Mouse (Mus musculus): ENCODE measurements around the gene Usp21.
"Not testable (repeated sequence)": the region's sequence is repeated elsewhere in the genome, so short reads cannot be mapped to it uniquely, and the experiment has no call there.

The Usp21 gene

DNA sequence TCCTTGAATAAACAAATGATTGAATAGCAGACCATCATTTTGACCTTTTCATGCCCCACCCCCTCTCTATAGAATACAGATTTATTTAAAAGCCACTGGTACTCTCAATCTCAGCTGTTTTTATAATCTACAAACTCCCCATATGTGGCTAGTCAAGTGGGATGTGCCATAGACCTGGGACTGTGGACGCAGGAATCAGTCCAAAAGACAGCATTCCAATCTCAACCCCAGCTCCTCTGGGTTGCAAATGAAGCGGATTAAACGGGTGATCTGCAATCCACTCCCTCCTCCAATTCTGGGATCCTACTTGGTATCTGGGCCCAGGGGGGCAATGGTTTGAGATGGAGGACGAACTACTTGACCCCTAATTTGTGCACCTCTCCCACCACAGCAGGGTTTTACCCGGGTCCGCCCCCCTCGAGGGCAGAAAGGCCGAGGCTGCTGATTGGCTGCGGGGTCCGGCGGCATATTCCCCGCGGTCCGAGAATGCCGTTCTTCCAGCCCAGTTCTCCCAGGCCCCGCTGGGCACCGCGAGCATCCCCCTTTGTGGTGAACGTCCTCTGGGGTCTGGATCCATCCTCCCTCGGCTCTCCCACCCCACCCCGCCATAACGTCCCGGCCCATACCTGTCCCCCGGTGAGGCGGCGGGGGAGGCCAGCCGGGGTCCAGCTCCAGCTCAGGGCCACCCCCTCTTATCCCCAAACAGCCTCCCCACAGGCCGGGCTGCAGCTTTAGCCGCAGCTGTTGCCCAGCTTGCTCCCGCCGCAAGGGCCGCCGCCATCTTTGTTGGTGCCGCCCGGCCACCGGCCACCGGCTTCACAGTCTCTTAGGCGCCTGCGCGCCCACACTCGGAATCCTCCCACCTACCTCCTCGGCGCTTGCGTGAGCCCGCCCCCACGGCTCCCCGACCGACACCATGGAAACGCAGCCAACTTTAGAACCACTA lies at the start of gene Usp21:
Gene Usp21 (minus strand): TSS at position 856 of the 946 bp plus-strand sequence.
- peak; percentile 94 for DNase-seq (ENCODE audit: low spot score in 2 of 2)

DNA sequence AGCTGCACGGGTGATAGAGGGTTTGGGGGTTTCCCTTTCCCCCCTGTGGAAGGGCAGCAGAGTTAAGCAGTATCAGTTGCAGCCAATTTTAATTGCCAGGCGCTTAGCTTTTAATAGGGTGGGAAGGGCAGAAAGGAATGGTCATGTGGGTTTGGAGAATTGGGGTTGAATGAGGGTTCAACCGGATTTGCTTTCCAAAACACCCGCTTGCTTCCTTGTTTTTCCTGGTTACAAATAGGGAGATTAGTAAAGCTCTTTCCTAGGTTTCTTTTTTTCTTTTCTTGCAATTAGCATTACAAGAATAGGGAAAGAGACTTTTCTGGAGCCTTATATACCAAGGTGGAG lies 42.4 kb upstream of the Usp21 start:
- DNase-seq (ENCODE audit: low spot score in 2 of 2), result no peak

DNA sequence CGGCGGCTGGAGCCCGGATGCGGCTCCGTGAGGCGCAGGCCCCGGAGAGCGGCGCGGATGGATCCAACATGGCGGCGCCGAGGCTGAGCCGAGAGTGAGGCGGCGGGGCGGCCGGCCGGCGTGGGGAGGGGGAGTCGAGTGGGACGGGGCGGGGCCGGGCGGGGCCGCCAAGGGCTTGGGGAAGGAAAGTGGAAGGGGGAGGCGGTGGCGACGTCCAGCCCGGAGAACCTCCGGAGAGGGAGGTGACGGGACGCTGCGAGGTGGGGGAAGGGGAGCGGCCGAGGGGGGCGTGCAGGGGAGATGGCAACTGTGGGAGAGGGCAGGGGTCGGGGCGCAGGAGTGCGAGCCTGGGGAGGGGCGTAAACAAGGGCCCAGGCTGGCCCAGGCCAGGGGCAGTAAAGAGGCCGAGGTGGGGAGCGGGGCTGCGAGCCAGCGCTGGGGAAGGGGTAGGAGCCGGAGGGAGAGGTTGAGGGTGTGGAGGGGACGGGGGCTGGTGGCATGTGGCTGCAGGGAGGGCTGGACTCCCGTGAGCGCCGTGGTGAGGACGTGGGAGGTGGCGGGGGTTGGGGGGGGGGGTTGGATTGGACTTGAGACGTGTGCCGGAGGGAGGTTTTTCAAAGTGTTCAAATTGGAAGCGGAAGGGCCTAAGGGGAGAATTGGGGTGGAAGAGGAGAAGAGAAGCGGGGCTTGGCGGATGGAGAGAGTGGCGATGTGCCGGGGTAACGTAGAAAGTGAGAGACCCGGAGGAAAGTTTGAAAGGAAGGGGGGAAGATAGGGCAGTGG lies 41.8 kb upstream of the Usp21 start:
- peak in 1 of 2 experiments; percentile 61 for DNase-seq (ENCODE audit: low spot score in 2 of 2)

DNA sequence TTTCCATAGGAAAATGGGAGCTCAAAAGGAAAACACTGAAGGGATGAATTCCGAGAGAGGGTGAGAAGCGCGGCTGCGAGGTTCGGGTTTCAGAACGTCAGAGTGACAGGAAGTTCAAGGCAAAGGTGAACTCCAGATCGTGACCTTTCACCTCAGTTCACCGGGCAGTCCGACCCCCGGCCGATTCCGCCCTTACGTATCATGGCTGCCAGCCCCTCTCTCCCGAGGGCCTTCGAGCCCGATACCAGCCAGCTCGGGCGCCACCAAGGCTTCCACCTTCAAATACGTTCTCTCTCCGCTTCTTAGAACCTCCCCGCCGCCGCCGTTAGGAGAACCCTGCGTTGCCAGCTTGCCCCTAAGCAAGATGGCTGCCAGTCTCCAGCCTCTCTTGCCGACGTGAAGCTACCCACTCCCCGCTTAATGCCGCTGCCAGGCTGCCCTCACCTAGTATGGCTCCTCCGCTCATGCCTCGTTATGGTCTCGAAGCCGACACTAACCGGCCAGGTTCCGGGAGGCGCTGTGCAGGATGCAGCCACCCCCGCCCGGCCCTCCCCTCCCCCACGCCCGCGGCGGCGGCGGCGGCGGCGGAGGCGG lies 41.1 kb upstream of the Usp21 start, which contains the start of gene Dedd:
Gene Dedd (plus strand): TSS at position 307 of the 594 bp plus-strand sequence.
- DNase-seq (ENCODE audit: low spot score in 2 of 2), result peak; percentile 92 to 93

GRCm38 (mm10) chr1:171328244-171328643 lies 40.5 kb upstream of the Usp21 start:
- no peak for DNase-seq (ENCODE audit: low spot score in 2 of 2)

DNA sequence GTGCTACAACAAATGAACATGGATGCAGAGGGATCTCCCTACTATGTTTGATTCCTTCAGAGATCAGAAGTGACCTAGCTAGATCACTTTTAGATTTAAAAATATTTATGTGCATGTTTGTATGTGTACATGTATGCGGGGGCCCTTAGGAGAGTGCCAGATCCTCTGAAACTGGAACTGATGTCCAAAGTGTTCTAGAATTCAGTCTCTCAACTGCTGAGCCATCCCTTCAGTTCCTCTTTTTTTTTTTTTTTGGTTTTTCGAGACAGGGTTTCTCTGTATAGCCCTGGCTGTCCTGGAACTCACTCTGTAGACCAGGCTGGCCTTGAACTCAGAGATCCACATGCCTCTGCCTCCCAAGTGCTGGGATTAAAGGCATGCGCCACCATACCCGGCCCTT lies 38.8 kb upstream of the Usp21 start:
- not testable (repeated sequence) for DNase-seq (ENCODE audit: low spot score in 2 of 2)

DNA sequence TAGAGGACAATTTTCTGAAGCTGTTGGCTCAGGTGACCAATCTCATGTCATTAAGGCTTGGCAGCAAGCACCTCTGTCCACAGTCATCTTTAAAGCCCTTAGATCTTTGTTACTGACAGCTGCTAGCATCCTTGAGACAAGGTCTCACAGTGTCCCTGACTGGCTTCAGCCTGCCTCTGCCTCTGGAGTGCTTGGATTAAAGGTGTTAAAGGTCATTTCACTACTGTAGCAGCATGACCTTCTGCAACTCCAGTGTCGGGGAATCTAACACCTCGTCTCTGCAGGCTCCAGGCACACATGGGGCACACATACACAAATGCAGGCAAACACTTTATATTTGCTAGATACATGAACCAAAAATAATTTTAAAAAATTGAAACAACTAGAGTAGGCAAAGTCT lies 37.8 kb upstream of the Usp21 start:
- DNase-seq (ENCODE audit: low spot score in 2 of 2), result no peak

GRCm38 (mm10) chr1:171322012-171322411 lies 34.2 kb upstream of the Usp21 start:
- no peak for DNase-seq (ENCODE audit: low spot score in 2 of 2)

- no peak for DNase-seq (ENCODE audit: low spot score in 2 of 2)
Measured at GRCm38 (mm10) chr1:171321415-171321814, 33.6 kb upstream of the Usp21 start.

GRCm38 (mm10) chr1:171320151-171320550 lies 32.4 kb upstream of the Usp21 start:
- no peak for DNase-seq (ENCODE audit: low spot score in 2 of 2)

DNA sequence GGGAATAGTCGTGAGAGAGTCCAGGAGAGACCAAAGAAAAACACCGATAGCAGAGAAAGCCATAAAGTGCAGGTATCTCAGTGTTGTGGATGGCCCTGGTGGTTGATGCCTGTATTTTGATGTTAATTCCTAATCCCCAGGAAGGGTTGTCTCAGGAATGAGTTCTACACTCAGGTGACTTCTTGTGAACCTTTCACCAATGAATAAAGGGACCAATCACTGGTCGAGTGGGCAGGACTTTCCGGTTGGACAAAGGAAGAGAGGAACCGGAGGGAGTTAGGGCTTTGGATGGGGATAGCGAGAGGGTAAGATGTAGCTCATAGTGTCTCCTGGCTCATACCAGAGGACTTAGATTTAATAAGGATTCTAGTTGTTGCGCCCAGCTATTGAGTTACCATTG lies 32.0 kb upstream of the Usp21 start:
- no peak for DNase-seq (ENCODE audit: low spot score in 2 of 2)

DNA sequence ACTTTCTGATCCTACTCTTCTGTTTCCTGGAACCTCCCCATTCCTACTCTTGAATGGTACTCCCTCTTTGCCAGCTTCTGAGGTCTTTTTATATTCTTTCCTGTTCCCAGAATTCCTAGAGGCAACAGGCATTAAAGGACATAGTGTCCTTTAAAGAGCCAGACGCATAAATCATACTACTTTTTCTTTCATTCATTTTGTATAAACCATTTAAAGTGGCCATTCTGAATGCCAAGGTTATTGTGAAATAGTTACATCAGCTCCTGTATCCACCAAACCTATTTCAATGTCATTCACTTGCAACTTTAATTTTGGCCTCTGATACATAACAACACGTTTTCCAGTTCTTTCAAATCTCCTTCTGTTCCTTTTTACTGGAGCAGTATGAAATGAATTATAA lies 21.5 kb upstream of the Usp21 start:
- no peak for DNase-seq (ENCODE audit: low spot score in 2 of 2)

DNA sequence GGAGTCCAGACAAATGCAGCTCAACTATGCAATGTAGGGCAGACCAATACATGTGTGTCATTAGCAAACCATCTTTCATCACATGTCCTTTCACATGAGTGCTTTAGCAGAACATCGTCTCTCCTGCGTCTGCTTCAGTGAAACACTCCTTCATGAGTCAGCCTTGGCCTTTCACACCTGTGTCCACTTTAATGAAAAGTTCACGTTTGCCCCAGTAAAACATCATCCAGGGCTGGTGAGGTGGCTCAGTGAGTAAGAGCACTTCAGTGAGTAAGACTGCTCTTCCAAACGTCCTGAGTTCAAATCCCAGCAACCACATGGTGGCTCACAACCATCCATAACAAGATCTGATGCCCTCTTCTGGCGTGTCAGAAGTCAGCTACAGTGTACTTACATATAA lies 18.4 kb upstream of the Usp21 start:
- DNase-seq (ENCODE audit: low spot score in 2 of 2), result not testable (repeated sequence)

DNA sequence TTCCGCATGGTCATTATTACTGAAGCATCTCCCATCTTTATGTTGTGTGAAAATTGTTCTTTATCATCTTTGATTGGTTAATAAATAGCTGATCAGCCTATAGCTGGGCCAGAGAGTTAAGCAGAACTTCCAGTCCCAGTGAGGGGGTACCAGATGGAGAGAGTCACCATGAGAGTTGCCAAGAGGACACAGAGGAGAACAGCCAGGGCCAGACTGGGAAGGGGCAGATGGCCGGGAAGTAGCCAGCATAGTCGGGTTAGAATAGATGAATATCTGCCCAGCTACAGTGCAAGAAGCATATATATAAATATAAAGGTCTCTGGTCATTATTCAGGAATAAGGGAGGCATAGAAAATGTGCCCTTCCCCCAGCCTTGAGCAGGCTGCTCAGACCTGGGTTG lies 10.4 kb upstream of the Usp21 start:
- no peak for DNase-seq (ENCODE audit: low spot score in 2 of 2)

- no peak for DNase-seq (ENCODE audit: low spot score in 2 of 2)
Measured at GRCm38 (mm10) chr1:171295063-171295402, 7.2 kb upstream of the Usp21 start.

DNA sequence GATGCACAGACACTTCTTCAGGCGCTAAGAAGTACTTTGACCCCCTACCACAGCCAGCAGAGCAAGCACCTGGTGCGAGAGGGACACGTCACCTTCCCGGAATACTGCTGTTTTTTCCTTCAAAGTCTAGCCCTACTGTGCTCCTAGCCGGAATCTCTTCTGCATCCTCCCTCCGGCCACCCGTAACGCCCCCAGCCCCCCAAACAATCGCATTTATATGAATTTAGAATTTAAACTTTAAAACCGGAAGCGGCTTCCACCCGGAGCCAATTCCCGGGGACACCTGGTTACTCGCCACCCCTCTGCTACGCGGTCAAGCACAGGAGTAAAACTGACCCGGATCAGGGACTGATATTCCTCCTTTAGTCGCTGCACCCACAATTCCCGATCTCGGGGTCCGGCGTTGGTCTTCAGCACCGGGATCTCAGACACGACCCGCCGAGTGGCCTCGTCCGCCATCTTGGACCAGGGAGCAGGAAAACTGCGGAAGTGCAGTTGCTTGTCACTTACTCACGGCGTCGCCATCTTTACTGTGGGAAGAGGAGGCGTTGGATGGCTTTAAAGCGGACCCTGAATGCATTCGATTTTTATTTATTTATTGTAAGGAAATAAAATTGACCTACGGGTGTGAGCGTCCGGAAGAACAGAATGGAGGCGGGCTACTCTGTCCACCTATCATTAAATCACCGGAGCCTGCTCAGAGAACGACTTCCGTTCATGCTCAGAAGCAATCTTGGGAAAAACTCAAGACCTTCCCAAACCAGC lies 6.7 kb upstream of the Usp21 start, which contains the start of gene Ufc1:
Gene Ufc1 (minus strand): TSS at position 727 of the 765 bp plus-strand sequence.
- DNase-seq (ENCODE audit: low spot score in 2 of 2), result peak in 1 of 2 experiments; percentile 79

DNA sequence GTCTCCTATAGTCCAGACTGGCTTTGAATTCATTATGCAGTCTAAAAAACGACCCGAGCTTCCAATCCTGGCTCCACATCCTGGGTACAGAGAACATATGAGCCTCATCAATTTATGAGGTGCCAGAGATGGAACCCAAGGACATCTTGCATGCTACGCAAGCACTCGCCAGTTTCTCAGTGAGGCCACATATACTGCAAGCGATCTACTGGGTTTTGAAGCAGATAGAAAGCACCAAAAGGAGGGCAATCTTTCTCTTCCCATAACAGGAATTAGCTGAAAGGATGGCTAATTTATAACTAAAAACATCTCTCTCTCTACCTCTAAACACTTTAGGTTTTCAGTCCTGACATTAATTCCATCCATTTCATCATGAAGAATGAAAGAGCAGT lies 6.1 kb upstream of the Usp21 start:
- no peak for DNase-seq (ENCODE audit: low spot score in 2 of 2)

- no peak for DNase-seq (ENCODE audit: low spot score in 2 of 2)
Measured at GRCm38 (mm10) chr1:171293351-171293750, 5.6 kb upstream of the Usp21 start.

GRCm38 (mm10) chr1:171288328-171288727 lies 537 bp upstream of the Usp21 start:
- no peak for DNase-seq (ENCODE audit: low spot score in 2 of 2)

- no peak for DNase-seq (ENCODE audit: low spot score in 2 of 2)
Measured at GRCm38 (mm10) chr1:171286517-171286916, 1.3 kb downstream of the Usp21 start.

DNA sequence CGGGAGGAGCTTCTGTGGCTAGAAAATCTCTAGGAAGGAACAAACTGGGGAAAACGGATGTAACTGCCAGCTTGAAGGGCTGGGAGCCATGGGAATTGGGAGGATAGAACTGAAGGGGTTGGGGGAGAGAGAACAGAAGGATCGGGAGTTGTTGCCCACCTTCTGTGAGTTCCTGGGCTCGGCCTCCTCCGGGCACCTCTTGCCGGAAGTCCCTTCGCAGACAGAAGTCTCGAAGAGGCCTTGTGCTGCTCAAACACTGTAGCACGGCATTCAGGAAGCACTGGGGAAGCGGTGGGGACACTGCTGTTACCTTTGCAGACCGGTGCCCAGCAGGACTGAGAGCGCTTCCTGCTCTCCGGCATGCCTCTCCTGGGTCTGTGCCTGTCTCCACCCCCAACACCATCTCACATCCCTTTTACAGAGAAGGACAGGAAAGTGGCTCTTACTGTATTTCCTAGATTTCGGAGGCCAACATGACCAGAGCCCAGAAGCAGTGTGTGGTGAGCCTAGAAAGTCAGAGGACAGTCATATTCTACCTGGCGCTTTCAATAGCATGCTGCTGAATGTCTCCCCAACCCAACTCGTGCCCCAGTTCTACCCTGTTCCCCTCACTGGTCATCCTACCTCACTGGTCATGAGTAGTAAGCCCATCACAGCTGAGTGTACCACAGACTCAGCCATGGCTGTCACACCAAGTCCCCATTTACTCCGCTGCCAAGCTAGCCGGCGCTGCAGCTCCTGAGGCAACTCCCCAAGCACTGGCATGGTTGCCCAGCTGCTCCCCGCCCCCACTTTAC lies 2.5 kb downstream of the Usp21 start:
- DNase-seq (ENCODE audit: low spot score in 2 of 2), result no peak
